Mouse (Mus musculus) midbrain, postnatal 0 days (tissue): Measurements from ENCODE around the gene Plekhg4. TPM values are rescaled to one million over a fixed set of nuclear protein-coding genes. Genes with fewer than 3 reads are reported as not detected.
A peak's percentile ranks its signal among the peaks of the same experiment; 100 is the strongest.

Experiments
- ATAC-seq: fragments of 200-750 bp; cut with Nextera tagmentation; 2 replicates; pipeline ENCODE4 v1.8.0; 2017; ENCODE audit warnings: moderate number of reproducible peaks, mild to moderate bottlenecking, moderate TSS enrichment, moderate library complexity; ENCODE audit not compliant: low FRiP score
- DNase-seq: peaks from one replicate; pipeline ENCODE4 v3.0.0-alpha.2; 2015; ENCODE audit warnings: low spot score
- H3K27ac ChIP-seq: fragments of 300-500 bp; sonication (generic); 2 replicates; pipeline ENCODE4 v1.5.1; 2014; ENCODE audit warnings: low read depth, mild to moderate bottlenecking, low read length, mixed read lengths
- H3K27me3 ChIP-seq: fragments of 300-500 bp; sonication (generic); 2 replicates; pipeline ENCODE4 v1.6.1; 2014; ENCODE audit warnings: low read length, control low read depth, mixed read lengths; ENCODE audit not compliant: insufficient read depth
- H3K36me3 ChIP-seq: fragments of 300-500 bp; sonication (generic); 2 replicates; pipeline ENCODE4 v1.6.1; 2014; ENCODE audit warnings: low read length, control low read depth, mixed read lengths; ENCODE audit not compliant: insufficient read depth
- H3K4me1 ChIP-seq: fragments of 300-500 bp; sonication (generic); 2 replicates; pipeline ENCODE4 v1.6.1; 2014; ENCODE audit warnings: mild to moderate bottlenecking, control low read depth, antibody characterized with exemption, low read length, mixed read lengths; ENCODE audit not compliant: insufficient read depth
- H3K4me2 ChIP-seq: fragments of 300-500 bp; sonication (generic); 2 replicates; pipeline ENCODE4 v1.6.1; 2014; ENCODE audit warnings: low read depth, mild to moderate bottlenecking, low read length, mixed read lengths; ENCODE audit not compliant: poor library complexity, severe bottlenecking
- H3K4me3 ChIP-seq: fragments of 300-500 bp; sonication (generic); 2 replicates; pipeline ENCODE4 v1.5.1; 2014; ENCODE audit warnings: low read depth, mild to moderate bottlenecking, low read length, moderate library complexity
- H3K9ac ChIP-seq: fragments of 300-500 bp; sonication (generic); replicated peaks from 2 replicates; pipeline ENCODE4 v1.6.1; 2014; ENCODE audit warnings: mild to moderate bottlenecking, low read length, moderate library complexity, mixed read lengths; ENCODE audit not compliant: poor library complexity, severe bottlenecking
- H3K9me3 ChIP-seq: fragments of 300-500 bp; sonication (generic); 2 replicates; pipeline ENCODE4 v1.6.1; 2016; ENCODE audit warnings: low read length, control low read depth
- CTCF ChIP-seq: IDR thresholded peaks from 2 replicates; pipeline ENCODE4 v1.5.1; 2016; ENCODE audit warnings: antibody characterized with exemption, mild to moderate bottlenecking
- WGBS: fragments of 180-500 bp; shearing (Covaris S2); extraction: QIAGEN DNeasy Blood & Tissue Kit; methylation state at CpG from one replicate; pipeline ENCODE4 v1.1.7; 2014; 5-methylcytosine and 5-hydroxymethylcytosine counted together
- polyA plus RNA-seq: library from polyadenylated mRNA; unstranded; fragments of >200 nt; fragmentation: Nextera tagmentation; extraction: Ambion mirVana; gene quantifications from 2 replicates; pipeline ENCODE4 v1.2.1, GENCODE M21; 2015
- total RNA-seq: library from RNA; depleted of rRNA; stranded (reverse); fragments of >200 nt; gene quantifications from 2 replicates; pipeline ENCODE4 v1.2.3, GENCODE M21; 2014

The Plekhg4 gene
- total and polyA plus RNA-seq, 2 experiments from 2014 or later, result 2.5 to 6.3 TPM

DNA sequence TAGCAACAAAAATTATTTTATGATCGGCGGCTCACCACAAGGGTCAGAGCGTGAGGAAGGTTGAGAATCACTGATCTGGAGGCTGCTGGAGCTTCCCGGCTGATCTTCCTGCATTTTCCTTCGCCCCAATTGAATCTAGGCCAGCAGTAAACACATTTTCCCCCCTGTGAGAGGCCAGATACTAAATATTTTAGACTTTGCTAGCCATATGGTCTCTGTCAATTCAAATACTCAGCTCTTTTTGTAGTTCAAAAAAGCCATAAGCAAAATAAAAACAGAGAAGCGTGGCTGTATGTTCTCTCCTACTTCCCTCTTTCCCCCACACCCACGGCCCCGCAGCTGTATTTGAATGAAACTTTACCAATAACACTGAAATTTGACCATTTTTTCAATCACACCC lies 30.4 kb downstream of the Plekhg4 start:
- TF ChIP-seq CTCF, result no peak
- 88% methylated on average over 8 of the region's 8 CpGs for WGBS
- DNase-seq (no peak), ATAC-seq (no peak)
- Histone ChIP-seq H3K27me3 (no peaks in the 10 kb centered on the region), H3K36me3 (no peaks in the 10 kb centered on the region), H3K9ac (no peak overlapping the region), H3K4me3 (no peak overlapping the region), H3K9me3 (no peaks in the 10 kb centered on the region), H3K27ac (no peak overlapping the region), H3K4me1 (no peaks in the 10 kb centered on the region), H3K4me2 (no peak overlapping the region)

DNA sequence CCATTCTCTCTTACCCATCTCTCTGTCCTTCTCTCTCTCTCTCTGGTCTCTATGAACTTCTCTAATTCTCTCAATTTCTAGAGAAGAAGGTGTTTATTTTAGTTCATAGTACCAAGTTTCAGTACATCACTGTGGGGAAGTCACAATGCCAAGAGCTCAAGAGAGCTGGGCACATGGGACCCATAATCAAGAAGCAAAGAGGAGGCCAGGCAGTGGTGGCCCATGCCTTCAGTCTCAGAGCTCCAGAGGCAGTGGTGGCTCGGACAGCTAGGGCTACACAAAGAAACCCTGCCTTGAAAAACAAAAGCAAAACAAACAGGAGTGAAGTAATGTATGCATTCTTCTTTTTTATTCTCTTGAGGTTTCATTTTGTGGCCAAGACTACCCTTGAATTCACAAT lies 31.4 kb downstream of the Plekhg4 start:
- no peaks in the 10 kb centered on the region for H3K9me3 ChIP-seq
- H3K4me1 ChIP-seq, result no peaks in the 10 kb centered on the region
- H3K36me3 ChIP-seq, result no peaks in the 10 kb centered on the region
- H3K9ac ChIP-seq, result no peak overlapping the region
- 41% methylated on average over 1 of the region's 1 CpGs for WGBS
- no peak overlapping the region for H3K27ac ChIP-seq
- TF ChIP-seq CTCF, result no peak
- H3K27me3 ChIP-seq, result no peaks in the 10 kb centered on the region
- ATAC-seq (no peak), DNase-seq (no peak)
- H3K4me2 ChIP-seq, result no peak overlapping the region
- H3K4me3 ChIP-seq, result no peak overlapping the region

DNA sequence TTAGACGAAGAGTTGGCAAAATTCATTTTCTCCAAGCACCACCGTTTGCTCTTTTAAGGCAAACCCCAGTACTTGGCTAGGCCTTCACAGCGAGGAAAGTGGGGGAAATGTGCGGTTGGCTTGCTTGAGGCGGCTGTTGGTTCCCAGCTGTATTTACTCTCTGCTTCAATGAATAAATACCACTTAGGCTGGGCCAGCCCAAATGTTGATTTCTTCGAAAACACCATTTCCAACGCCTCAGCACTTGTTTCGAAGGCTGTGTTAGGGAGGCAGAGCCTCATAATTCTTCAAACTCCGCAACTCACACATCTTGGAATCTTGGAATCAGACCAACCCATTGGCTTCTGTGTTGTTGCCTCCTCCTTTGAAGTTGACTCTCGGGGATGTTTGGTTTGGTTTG lies 33.3 kb downstream of the Plekhg4 start:
- DNase-seq (no peak), ATAC-seq (no peak)
- no peak overlapping the region for H3K9ac ChIP-seq
- H3K4me3 ChIP-seq, result no peak overlapping the region
- no peaks in the 10 kb centered on the region for H3K4me1 ChIP-seq
- H3K27ac ChIP-seq, result no peak overlapping the region
- H3K27me3 ChIP-seq, result no peaks in the 10 kb centered on the region
- WGBS, result 72% methylated on average over 10 of the region's 10 CpGs
- no peaks in the 10 kb centered on the region for H3K9me3 ChIP-seq
- H3K36me3 ChIP-seq, result no peaks in the 10 kb centered on the region
- TF ChIP-seq CTCF, result no peak
- no peak overlapping the region for H3K4me2 ChIP-seq

DNA sequence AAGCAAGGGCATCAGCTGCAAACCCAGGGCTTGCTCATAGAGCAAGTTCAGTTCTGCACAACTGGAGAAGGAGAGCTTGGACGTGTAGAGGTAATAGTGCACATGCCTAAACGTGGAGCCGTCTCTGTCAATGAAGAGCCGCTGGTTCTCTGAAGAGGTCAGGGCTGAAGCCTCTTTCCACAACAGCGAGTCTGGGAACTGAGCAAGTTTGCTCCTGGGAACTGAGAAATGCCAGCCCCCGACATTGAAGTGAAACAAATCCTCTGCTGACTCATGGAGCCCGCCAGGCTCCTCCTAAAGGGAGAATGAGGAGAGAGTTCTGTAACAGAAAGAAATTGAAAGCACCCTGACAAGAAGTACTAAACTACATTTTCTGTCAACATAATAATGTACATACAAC lies 35.3 kb downstream of the Plekhg4 start:
- H3K4me3 ChIP-seq, result no peak overlapping the region
- WGBS, result 60% methylated on average over 7 of the region's 7 CpGs
- no peak overlapping the region for H3K27ac ChIP-seq
- no peak for TF ChIP-seq CTCF
- H3K4me2 ChIP-seq, result no peak overlapping the region
- no peaks in the 10 kb centered on the region for H3K9me3 ChIP-seq
- DNase-seq (no peak), ATAC-seq (no peak)
- peaks cover 2% of the 10 kb centered on the region; the same call in 1 of the 2 replicates for H3K4me1 ChIP-seq
- no peak overlapping the region for H3K9ac ChIP-seq
- H3K27me3 ChIP-seq, result no peaks in the 10 kb centered on the region
- no peaks in the 10 kb centered on the region for H3K36me3 ChIP-seq

DNA sequence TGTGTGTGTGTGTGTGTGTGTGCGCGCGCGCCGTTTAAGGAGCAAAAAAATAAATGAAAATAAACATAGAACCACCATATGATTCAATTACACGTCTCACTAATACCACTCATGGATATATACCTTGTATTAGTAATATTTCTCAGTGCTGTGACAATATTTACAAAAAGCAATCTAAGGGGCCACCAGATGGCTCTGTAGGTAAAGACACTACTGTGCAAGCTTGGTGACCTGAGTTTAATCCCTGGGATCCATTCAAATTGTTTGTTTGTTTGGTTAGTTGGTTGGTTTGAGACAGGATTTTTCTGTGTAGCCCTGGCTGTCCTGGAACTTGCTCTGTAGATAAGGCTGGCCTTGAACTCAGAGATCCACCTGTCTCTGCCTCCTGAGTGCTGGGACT lies 36.9 kb downstream of the Plekhg4 start:
- ATAC-seq, result no peak
- Histone ChIP-seq H3K9me3 (no peaks in the 10 kb centered on the region), H3K4me1 (peaks cover 4% of the 10 kb centered on the region; the same call in 1 of the 2 replicates), H3K4me3 (no peak overlapping the region), H3K9ac (no peak overlapping the region), H3K36me3 (no peaks in the 10 kb centered on the region), H3K27me3 (no peaks in the 10 kb centered on the region), H3K27ac (no peak overlapping the region), H3K4me2 (no peak overlapping the region)
- 94% methylated on average over 6 of the region's 6 CpGs for WGBS
- no peak for DNase-seq
- TF ChIP-seq CTCF, result peak; percentile 54

DNA sequence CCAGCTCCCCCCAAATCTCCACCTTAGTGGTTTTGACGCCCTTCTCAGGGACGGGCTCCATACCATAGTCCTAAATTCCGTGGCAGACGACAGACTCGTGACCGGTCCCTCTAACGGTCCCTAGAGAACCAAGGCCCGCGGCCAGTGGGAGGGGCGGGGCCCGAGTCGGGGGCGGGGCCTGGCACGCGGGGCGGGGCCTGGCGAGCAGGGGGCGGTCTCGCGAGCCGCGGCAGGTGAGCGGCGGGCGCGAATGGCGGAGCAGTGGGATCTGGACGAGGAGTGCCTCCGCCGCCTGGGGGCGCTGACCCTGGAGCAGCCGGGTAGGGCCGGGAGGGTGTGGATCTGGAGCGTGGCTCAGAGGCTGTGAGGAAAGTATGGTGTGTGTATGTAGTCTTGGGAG lies 40.3 kb downstream of the Plekhg4 start, which contains the start of the genes Kctd19 and Lrrc36:
Gene Kctd19 (minus strand): TSS at position 112 of the 400 bp plus-strand sequence.
Gene Lrrc36 (plus strand): TSS at position 181 of the 400 bp plus-strand sequence.
- peak; percentile 65; the same call in 1 of the 2 replicates for ATAC-seq
- TF ChIP-seq CTCF, result peak; percentile 45
- Histone ChIP-seq H3K4me1 (peaks cover 4% of the 10 kb centered on the region; the same call in 1 of the 2 replicates), H3K4me3 (peak within 1 kb of the TSS; percentile 37), H3K27me3 (no peaks in the 10 kb centered on the region), H3K9ac (0 out of 2 replicates have a peak within 1 kb of the TSS, but pooled peaks have one; percentile 33), H3K27ac (no peak within 1 kb of the TSS), H3K36me3 (no peaks in the 10 kb centered on the region), H3K4me2 (peak within 1 kb of the TSS; percentile 67), H3K9me3 (no peaks in the 10 kb centered on the region)
- 1% methylated on average over 33 of the region's 34 CpGs for WGBS
- peak; percentile 26 for DNase-seq
